Mouse (Mus musculus): ENCODE data around the gene A730061H03Rik. TPM values are rescaled to one million over a fixed set of nuclear protein-coding genes. Genes with fewer than 3 reads are reported as not detected.
A peak's percentile ranks its signal among the peaks of the same experiment; 100 is the strongest.

A730061H03Rik gene
- polyA plus RNA-seq, 1 experiment from 2014 or later: 2.2 TPM

GRCm38 (mm10) chr14:55578668-55579269 lies 18.6 kb upstream of the A730061H03Rik start:
- peaks cover 13% of the 10 kb centered on the region for H3K36me3 ChIP-seq
- H3K9ac ChIP-seq: peak overlapping the region; percentile 92
- no peaks in the 10 kb centered on the region for H3K9me3 ChIP-seq
- no peaks in the 10 kb centered on the region for H3K27me3 ChIP-seq (replicated peaks)
- H3K4me2 ChIP-seq (replicated peaks): peak overlapping the region; percentile 79
- peaks cover 10% of the 10 kb centered on the region for H3K4me1 ChIP-seq (replicated peaks)
- H3K4me3 ChIP-seq (replicated peaks): peak overlapping the region; percentile 79
- ATAC-seq: peak; percentile 69
- WGBS: 20% methylated on average over 6 of the region's 6 CpGs
- H3K27ac ChIP-seq: peak overlapping the region; percentile 88

GRCm38 (mm10) chr14:55577871-55578667 lies 17.9 kb upstream of the A730061H03Rik start, which contains the start of gene Psme1:
Gene Psme1, plus strand, starts transcription at chr14:55578123.
- Histone ChIP-seq H3K36me3 (peaks cover 13% of the 10 kb centered on the region), H3K27me3 (replicated peaks) (no peaks in the 10 kb centered on the region), H3K9me3 (no peaks in the 10 kb centered on the region), H3K9ac (peak within 1 kb of the TSS; percentile 92), H3K4me3 (replicated peaks) (peak within 1 kb of the TSS; percentile 79), H3K4me2 (replicated peaks) (peak within 1 kb of the TSS; percentile 79), H3K4me1 (replicated peaks) (peaks cover 10% of the 10 kb centered on the region), H3K27ac (peak within 1 kb of the TSS; percentile 88)
- ATAC-seq: peak; percentile 94
- WGBS: under 1% methylated on average over 32 of the region's 32 CpGs

GRCm38 (mm10) chr14:55576376-55576775 lies 16.2 kb upstream of the A730061H03Rik start:
- Histone ChIP-seq H3K4me2 (replicated peaks) (no peak overlapping the region), H3K9me3 (no peaks in the 10 kb centered on the region), H3K9ac (no peak overlapping the region), H3K4me3 (replicated peaks) (no peak overlapping the region), H3K4me1 (replicated peaks) (peaks cover 10% of the 10 kb centered on the region), H3K27me3 (replicated peaks) (no peaks in the 10 kb centered on the region), H3K36me3 (peaks cover 10% of the 10 kb centered on the region), H3K27ac (no peak overlapping the region)
- 80% methylated on average over 16 of the region's 16 CpGs for WGBS
- no peak for ATAC-seq

- H3K9me3 ChIP-seq: no peaks in the 10 kb centered on the region
- no peak overlapping the region for H3K27ac ChIP-seq
- peaks cover 6% of the 10 kb centered on the region; the same call in 1 of the 2 replicates for H3K36me3 ChIP-seq
- ATAC-seq: no peak
- no peaks in the 10 kb centered on the region for H3K27me3 ChIP-seq (replicated peaks)
- H3K4me3 ChIP-seq (replicated peaks): no peak overlapping the region
- H3K4me1 ChIP-seq (replicated peaks): peaks cover 10% of the 10 kb centered on the region
- H3K9ac ChIP-seq: no peak overlapping the region
- 70% methylated on average over 13 of the region's 13 CpGs for WGBS
- no peak overlapping the region for H3K4me2 ChIP-seq (replicated peaks)
Observed at GRCm38 (mm10) chr14:55575711-55576110, 15.5 kb upstream of the A730061H03Rik start.

GRCm38 (mm10) chr14:55575302-55575701 lies 15.1 kb upstream of the A730061H03Rik start, which contains the start of gene Fitm1:
Gene Fitm1, plus strand, starts transcription at chr14:55575617.
- ATAC-seq: no peak
- H3K4me2 ChIP-seq (replicated peaks): no peak within 1 kb of the TSS
- no peak within 1 kb of the TSS for H3K9ac ChIP-seq
- no peak within 1 kb of the TSS for H3K4me3 ChIP-seq (replicated peaks)
- H3K4me1 ChIP-seq (replicated peaks): peaks cover 10% of the 10 kb centered on the region
- H3K27me3 ChIP-seq (replicated peaks): no peaks in the 10 kb centered on the region
- no peak within 1 kb of the TSS for H3K27ac ChIP-seq
- 0 out of 2 replicates have a peak, but pooled peaks cover 2% of the 10 kb centered on the region for H3K36me3 ChIP-seq
- H3K9me3 ChIP-seq: no peaks in the 10 kb centered on the region
- 65% methylated on average over 8 of the region's 8 CpGs for WGBS

GRCm38 (mm10) chr14:55571760-55572159 lies 11.6 kb upstream of the A730061H03Rik start:
- no peaks in the 10 kb centered on the region for H3K27me3 ChIP-seq (replicated peaks)
- peaks cover 6% of the 10 kb centered on the region; the same call in 1 of the 2 replicates for H3K36me3 ChIP-seq
- no peak overlapping the region for H3K27ac ChIP-seq
- no peak overlapping the region for H3K4me2 ChIP-seq (replicated peaks)
- H3K4me1 ChIP-seq (replicated peaks): peaks cover 7% of the 10 kb centered on the region; the same call in 1 of the 2 replicates
- H3K4me3 ChIP-seq (replicated peaks): no peak overlapping the region
- no peak for ATAC-seq
- no peaks in the 10 kb centered on the region for H3K9me3 ChIP-seq
- no peak overlapping the region for H3K9ac ChIP-seq

- H3K4me2 ChIP-seq (replicated peaks): no peak overlapping the region
- WGBS: 85% methylated on average over 2 of the region's 2 CpGs
- no peak overlapping the region for H3K27ac ChIP-seq
- peaks cover 13% of the 10 kb centered on the region; the same call in 1 of the 2 replicates for H3K36me3 ChIP-seq
- H3K4me3 ChIP-seq (replicated peaks): no peak overlapping the region
- H3K4me1 ChIP-seq (replicated peaks): peaks cover 3% of the 10 kb centered on the region; the same call in 1 of the 2 replicates
- no peaks in the 10 kb centered on the region for H3K9me3 ChIP-seq
- ATAC-seq: no peak
- H3K9ac ChIP-seq: no peak overlapping the region
- no peaks in the 10 kb centered on the region for H3K27me3 ChIP-seq (replicated peaks)
Observed at GRCm38 (mm10) chr14:55570588-55570987, 10.4 kb upstream of the A730061H03Rik start.

- Histone ChIP-seq H3K9me3 (no peaks in the 10 kb centered on the region), H3K27ac (no peak overlapping the region), H3K36me3 (peaks cover 29% of the 10 kb centered on the region), H3K4me3 (replicated peaks) (no peak overlapping the region), H3K9ac (no peak overlapping the region), H3K27me3 (replicated peaks) (no peaks in the 10 kb centered on the region), H3K4me2 (replicated peaks) (no peak overlapping the region), H3K4me1 (replicated peaks) (no peaks in the 10 kb centered on the region)
- WGBS: 74% methylated on average over 3 of the region's 3 CpGs
- no peak for ATAC-seq
Observed at GRCm38 (mm10) chr14:55567496-55567895, 7.3 kb upstream of the A730061H03Rik start.

GRCm38 (mm10) chr14:55565748-55566147 lies 5.5 kb upstream of the A730061H03Rik start:
- Histone ChIP-seq H3K27me3 (replicated peaks) (no peaks in the 10 kb centered on the region), H3K4me2 (replicated peaks) (no peak overlapping the region), H3K4me3 (replicated peaks) (no peak overlapping the region), H3K9ac (no peak overlapping the region), H3K9me3 (no peaks in the 10 kb centered on the region), H3K4me1 (replicated peaks) (peaks cover 13% of the 10 kb centered on the region), H3K36me3 (peaks cover 29% of the 10 kb centered on the region), H3K27ac (no peak overlapping the region)
- no peak for ATAC-seq
- WGBS: 67% methylated on average over 3 of the region's 3 CpGs

GRCm38 (mm10) chr14:55563249-55563648 lies 3.0 kb upstream of the A730061H03Rik start:
- no peak overlapping the region for H3K4me2 ChIP-seq (replicated peaks)
- H3K9me3 ChIP-seq: no peaks in the 10 kb centered on the region
- H3K27ac ChIP-seq: no peak overlapping the region
- H3K4me3 ChIP-seq (replicated peaks): no peak overlapping the region
- H3K36me3 ChIP-seq: peaks cover 23% of the 10 kb centered on the region
- H3K9ac ChIP-seq: no peak overlapping the region
- no peak for ATAC-seq
- 91% methylated on average over 11 of the region's 11 CpGs for WGBS
- H3K27me3 ChIP-seq (replicated peaks): no peaks in the 10 kb centered on the region
- H3K4me1 ChIP-seq (replicated peaks): peaks cover 13% of the 10 kb centered on the region

- no peak overlapping the region for H3K27ac ChIP-seq
- 84% methylated on average over 10 of the region's 10 CpGs for WGBS
- H3K4me3 ChIP-seq (replicated peaks): no peak overlapping the region
- no peak overlapping the region for H3K9ac ChIP-seq
- no peaks in the 10 kb centered on the region for H3K9me3 ChIP-seq
- peaks cover 22% of the 10 kb centered on the region for H3K36me3 ChIP-seq
- H3K27me3 ChIP-seq (replicated peaks): no peaks in the 10 kb centered on the region
- ATAC-seq: no peak
- H3K4me1 ChIP-seq (replicated peaks): peaks cover 13% of the 10 kb centered on the region
- H3K4me2 ChIP-seq (replicated peaks): 0 out of 2 replicates have a peak overlapping the region, but pooled peaks have one; percentile 68
Observed at GRCm38 (mm10) chr14:55561860-55562259, 1.7 kb upstream of the A730061H03Rik start.

- Histone ChIP-seq H3K9me3 (no peaks in the 10 kb centered on the region), H3K36me3 (peaks cover 7% of the 10 kb centered on the region; the same call in 1 of the 2 replicates), H3K9ac (peak within 1 kb of the TSS; percentile 74), H3K4me1 (replicated peaks) (peaks cover 13% of the 10 kb centered on the region), H3K27me3 (replicated peaks) (no peaks in the 10 kb centered on the region), H3K4me2 (replicated peaks) (peak within 1 kb of the TSS; percentile 68), H3K27ac (peak within 1 kb of the TSS; percentile 97), H3K4me3 (replicated peaks) (peak within 1 kb of the TSS; percentile 61)
- ATAC-seq: peak; percentile 89
- WGBS: under 1% methylated on average over 27 of the region's 27 CpGs
Observed at GRCm38 (mm10) chr14:55559799-55560201, 406 bp downstream of the A730061H03Rik start, which contains the start of gene Dcaf11. Gene Dcaf11, plus strand, starts transcription at chr14:55560006.

Data from intestine, embryonic 15.5 days (tissue).